Mouse (Mus musculus) heart, adult 2 months (tissue): ENCODE measurements around the gene Wdr18.

Source experiments
- CTCF ChIP-seq: fragments of 200-600 bp; IDR thresholded peaks from 2 replicates; pipeline ENCODE4 v1.8.1; 2022; ENCODE audit warnings: antibody characterized with exemption, mild to moderate bottlenecking, moderate library complexity
- POLR2A ChIP-seq: fragments of 200-500 bp; IDR thresholded peaks from 2 replicates; pipeline ENCODE4 v1.6.1; 2011; ENCODE audit warnings: mild to moderate bottlenecking, low read depth, low read length, control low read depth; ENCODE audit not compliant: insufficient read depth

DNA sequence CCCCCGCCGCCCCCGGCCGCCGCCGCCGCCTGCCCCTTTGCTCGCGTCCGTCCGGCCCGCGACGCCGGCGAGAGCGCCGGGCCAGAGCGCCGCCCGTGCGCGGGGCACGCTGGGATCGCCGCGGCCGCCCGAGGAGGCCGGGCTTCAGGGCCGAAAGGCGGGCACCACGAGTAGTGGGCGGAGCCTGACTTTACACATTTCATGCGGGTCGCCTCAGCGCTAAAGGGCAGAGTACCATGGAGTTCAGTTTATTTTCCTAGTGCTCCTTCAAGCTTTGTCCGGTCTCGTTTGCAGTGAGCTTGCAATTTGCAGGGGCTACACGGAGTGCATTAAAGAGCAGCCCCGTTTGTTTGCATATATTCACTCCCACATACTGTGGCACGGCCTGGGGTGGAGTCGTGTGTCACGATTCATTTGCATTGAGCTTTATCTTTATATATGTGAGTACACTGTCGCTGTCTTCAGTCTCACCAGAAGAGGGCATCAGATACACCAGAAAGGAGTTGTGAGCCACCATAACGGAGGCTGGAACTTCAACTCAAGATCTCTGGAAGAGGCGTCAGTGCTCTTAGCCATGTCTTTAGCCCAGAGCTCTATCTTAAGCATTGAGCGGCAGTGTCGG lies 24.4 kb downstream of the Wdr18 start, which contains the start of gene Tmem259:
- peak; percentile 69 for TF ChIP-seq CTCF
- TF ChIP-seq POLR2A, result 0 out of 2 replicates have a peak, but pooled peaks have one; percentile 8
